Mouse (Mus musculus): ENCODE measurements around the gene Gm49416.
A peak's percentile ranks its signal among the peaks of the same experiment; 100 is the strongest.

Gm49416 gene

DNA sequence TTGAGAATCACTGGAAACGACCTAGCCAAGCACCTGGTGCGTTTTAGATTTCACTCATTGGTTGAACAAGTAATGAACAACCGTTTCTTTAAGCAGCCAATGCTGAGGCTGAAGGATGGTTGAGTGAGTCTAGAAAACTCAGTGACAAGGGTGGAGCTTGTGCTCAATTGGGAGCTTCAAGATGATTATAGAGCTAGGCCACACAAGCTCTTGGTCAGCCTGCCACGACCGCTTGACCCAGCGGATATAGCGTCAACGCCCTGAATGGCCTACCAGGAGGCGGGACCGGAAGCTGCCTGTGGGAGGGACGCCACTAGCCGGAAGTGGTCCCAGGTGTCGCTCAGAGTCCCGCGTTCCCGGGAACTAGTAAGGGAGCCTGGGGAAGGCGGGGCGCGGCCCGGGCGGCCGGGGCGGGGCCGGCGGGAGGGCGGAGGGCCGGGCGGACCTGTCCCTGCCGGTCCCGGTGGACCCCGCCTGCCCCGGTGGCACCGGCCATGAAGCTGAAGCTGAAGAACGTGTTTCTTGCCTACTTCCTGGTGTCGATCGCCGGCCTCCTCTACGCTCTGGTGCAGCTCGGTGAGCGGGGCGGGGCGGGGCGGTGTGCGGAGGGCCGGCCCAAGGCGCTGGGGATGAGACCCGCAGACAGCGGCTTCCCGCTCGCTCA is 31.5 kb downstream of the Gm49416 start, which contains the start of gene B3gat3:
B3gat3 (plus strand) TSS at position 302 of the 664 bp plus-strand sequence.
- DNase-seq (ENCODE audit: low spot score in 2 of 2) = peak; percentile 77 to 89

GRCm38 (mm10) chr19:8920836-8921291 is 32.1 kb downstream of the Gm49416 start:
- DNase-seq (ENCODE audit: low spot score in 2 of 2) = no peak

- DNase-seq (ENCODE audit: low spot score in 2 of 2) = no peak
Observed at GRCm38 (mm10) chr19:8921741-8922140, 33.0 kb downstream of the Gm49416 start.

DNA sequence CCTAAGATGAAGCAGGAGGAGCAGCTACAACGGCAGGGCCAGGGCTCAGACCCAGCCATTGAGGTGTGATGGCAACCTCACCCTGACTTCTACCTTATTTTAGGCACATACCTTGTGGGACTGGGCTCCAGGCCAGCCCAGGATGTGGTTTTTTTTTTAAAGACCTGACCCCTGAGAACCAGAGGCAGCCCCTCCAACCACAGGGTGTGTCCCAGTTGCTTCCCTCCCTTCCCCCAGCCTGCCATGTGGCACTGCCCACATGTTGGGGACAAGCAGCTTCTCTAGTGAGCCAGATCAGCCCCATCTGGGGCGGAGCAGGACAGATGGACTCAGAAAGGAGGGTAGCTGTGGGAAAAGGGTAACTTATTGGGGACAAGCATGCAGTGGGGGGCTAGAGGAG is 38.0 kb downstream of the Gm49416 start:
- no peak for DNase-seq (ENCODE audit: low spot score in 2 of 2)

DNA sequence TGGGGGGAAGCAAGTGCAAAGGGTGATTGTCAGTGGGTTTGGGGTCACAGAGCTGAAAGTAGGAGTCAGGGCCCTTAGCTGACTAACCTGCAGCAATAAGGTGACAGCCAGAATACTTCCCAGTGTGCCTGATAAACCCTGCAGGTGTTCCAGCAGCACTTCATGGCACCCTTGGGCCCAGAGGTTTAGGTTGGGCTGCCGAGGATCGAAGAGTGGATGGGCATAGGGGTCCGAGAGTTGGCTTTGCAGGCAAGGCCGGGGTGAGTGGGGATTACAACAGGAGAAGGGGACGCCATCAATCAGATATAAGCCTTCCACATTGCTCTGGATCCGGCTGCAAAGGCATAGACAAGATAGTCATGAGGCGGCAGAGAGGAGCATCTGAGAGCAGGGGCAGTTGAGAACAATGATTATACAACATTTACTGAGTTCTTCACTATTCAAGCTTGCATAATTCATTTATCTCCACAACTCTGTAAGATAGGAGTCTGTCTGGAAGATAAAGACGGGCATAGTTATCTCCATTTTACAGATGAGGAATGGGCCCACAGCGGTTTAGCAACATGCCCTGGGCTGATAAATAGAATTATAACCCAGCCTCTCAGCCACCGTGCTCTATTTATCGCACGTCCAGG is 39.3 kb downstream of the Gm49416 start:
- no peak for DNase-seq (ENCODE audit: low spot score in 2 of 2)

- no peak for DNase-seq (ENCODE audit: low spot score in 2 of 2)
Observed at GRCm38 (mm10) chr19:8928689-8929223, 40.0 kb downstream of the Gm49416 start.

DNA sequence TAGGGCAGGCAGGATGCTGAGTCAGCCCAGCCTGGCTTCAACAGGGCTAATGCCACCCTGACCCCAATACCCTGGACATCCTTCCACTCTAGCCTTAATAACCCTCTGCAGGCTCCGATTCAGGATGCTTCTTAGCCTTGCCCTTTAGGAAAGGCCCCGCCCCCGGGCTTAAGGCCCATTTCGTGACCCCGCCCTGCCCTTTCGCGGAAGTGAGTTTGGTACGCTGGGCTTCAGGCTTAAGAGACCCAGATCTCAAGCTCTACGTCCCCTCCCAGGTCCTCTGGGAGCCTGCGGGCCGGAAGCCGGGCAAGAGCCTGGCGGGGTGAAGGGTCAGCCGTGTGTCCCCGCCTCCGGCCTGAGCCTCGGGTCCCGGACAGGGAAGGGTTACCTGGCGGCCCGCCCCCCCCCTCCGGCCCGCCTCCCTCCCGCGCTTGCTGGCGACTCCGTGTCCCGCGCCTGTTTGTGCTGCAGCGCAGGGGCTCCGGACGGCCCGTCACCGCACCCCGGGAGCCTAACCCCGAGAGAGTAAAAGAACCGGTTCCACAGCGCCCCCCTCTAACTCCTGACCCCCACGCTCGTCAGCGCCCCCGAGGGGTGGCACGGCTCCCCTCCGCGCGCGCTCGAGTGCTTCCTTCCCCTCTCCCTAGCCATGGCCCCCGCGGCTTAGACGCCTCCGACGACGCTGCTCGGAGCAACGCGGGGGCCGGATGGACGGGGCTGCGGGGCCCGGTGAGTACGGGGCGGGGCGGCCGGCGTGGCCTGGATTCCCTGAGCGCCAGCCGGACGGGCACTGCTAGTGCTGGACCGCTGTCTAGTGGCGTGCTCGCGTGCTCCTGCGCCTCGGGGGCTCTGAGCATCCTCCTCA is 40.7 kb downstream of the Gm49416 start, which contains the start of the genes Rom1 and Eml3:
Rom1 (minus strand) TSS at position 133 of the 865 bp plus-strand sequence.
Eml3 (plus strand) TSS at position 329 of the 865 bp plus-strand sequence.
- peak in 1 of 2 experiments; percentile 64 for DNase-seq (ENCODE audit: low spot score in 2 of 2)

DNA sequence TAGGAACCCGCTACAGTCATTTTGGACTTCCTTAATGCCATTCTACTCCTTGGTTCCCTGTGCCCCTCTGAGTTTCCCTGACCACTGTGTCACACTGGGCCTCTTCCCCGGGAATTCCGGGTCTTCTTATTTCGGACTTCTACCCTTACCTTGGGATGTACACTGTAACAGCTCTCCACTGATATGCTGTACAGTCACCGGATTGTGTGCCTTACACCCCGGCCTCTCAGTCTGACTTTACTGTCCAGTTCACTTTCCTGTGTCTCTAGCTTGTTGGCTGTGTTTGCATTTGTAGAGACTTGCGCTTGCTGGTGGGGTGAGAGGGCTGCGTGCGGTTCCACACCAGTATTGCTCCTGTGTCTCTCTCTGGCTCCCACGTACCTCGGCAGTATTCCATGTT is 41.4 kb downstream of the Gm49416 start:
- DNase-seq (ENCODE audit: low spot score in 2 of 2) = no peak

DNA sequence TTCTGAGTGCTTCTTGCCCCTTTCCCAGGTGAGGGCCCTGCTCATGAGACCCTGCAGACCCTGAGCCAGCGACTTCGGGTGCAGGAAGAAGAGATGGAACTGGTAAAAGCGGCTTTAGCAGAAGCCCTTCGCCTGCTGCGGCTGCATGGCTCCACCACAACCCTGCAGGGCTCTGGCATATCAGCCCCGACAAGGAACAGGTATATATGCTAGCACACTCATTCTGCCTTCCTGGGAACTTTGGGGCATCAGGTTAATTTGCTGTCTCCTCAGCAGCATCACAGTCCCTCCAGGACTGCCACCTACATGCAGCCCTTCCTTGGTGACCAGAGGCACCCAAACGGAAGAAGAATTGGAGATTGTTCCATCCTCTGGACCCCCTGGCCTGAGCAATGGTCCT is 42.0 kb downstream of the Gm49416 start:
- DNase-seq (ENCODE audit: low spot score in 2 of 2) = no peak

DNA sequence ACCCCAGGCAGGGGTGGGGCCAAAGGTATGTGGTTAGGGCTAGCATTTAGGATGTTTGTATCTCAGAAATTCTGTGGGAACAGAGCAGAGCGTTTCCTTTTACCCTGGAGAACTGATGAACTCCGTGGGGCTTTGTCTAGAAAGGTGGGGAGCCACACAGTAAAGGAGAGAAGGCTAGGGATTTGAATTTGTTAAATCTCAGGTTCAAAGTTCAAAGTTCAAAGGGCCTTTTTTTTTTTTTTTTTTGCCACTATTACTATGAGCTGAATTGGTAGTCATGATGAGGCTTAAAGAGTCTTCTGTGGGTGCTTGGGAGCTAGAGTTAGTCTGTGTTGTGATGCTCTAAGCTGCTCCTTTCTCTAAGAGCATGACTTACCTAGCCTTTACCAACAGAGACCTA is 48.0 kb downstream of the Gm49416 start:
- DNase-seq (ENCODE audit: low spot score in 2 of 2) = no peak

GRCm38 (mm10) chr19:8940526-8941133 is 51.9 kb downstream of the Gm49416 start:
- no peak for DNase-seq (ENCODE audit: low spot score in 2 of 2)

DNA sequence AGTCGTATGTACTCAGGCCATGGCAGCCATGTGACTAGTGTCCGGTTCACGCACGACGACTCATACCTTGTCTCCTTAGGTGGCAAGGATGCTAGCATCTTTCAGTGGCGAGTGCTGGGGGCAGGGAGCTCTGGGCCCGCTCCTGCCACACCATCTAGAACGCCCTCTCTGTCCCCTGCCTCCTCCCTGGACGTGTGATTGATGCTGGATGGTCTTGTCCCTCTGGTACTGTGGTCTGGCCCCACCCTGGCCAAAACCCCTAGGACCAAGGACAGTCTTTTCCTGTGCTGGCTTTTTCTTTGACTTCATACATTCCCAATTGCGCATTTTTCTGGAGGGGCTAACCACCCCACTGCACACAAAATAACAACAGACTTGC is 52.4 kb downstream of the Gm49416 start:
- no peak for DNase-seq (ENCODE audit: low spot score in 2 of 2)

DNA sequence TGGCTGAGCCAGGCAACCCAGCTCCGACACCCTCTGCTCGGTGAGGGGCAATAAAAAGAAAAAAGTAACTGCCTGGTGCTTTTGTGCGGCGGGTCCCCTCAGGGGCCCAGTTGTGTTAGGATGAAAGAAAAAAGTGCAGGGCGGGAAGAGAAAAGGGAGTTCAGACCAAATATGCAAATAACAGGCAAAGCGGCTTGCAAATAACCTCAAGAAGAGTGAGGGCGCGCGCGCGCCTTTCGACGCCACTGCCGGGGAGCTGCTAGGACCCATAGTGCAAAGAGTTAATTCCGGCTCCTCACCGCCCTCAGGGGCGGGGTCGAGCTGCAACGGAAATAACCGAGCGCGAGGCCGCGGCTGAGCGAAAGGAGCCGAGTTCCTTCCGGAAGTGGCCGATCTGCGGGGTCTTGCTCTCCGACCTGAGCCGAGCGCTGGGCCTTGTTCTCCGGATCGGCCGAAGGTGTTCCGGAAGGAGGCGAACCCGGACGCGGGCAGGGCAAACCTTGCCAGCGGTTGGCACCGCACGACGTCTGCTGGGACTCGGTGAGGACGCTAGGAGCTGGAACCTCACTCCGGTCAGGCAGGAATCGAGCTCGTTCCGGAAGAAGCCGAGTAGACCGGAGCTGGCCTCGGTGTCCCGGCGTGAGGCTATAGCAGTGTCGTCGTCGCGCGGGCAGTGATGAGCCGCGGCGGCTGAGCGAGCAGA is 52.9 kb downstream of the Gm49416 start, which contains the start of gene Mta2:
Mta2 (plus strand) TSS at position 361 of the 703 bp plus-strand sequence.
- DNase-seq (ENCODE audit: low spot score in 2 of 2) = peak; percentile 97 to 99

DNA sequence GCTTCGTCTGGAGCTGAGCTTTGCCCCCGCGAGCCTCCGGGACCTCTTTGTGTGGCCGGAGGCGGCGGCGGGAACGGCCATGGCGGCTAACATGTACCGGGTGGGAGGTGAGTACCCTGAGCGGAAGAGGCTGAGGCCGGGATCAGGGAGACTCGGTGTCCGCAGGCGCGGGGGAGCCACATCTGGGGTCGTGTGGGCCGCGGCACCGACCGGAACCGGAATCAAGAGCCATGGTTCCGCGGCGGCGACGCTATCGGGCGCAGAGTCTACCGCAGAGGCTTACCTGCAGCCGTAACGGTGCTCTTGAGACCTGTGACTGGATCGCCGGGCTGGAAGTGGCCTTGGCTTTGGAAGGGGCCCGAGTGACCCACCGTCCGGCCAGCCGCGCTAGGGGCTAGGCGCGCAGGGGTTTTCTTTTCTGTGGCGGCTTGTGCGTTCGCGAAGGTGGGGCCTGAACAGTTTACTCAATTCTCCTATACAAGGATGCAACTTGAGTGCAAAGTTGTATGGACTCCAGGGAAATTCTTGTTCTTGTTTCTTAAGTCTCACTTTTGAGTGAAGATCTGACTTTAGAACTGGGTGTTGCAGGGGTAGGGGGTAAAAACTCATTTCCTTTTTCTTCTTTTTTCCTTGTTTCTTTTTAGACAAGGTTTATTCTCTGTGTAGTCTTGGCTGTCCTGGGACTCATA is 53.7 kb downstream of the Gm49416 start:
- DNase-seq (ENCODE audit: low spot score in 2 of 2) = peak in 1 of 2 experiments; percentile 42

DNA sequence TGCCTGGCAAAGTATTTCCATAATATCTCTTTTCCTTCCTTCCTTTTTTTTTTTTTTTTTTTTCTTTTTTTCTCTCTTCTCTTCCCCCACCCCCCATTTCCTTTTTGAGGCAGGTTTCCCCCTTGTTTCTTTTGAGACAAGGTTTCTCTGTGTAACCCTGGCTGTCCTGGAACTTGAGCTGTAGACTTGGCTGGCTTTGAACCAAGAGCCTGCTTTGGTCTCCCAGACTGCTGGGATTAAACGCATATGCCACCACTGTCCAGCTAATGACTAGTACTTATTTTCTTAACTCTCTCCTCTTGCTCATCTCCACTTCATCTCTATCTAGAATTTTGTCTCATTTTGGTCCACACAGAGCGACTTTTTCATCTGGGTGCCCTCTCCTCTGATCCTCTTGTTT is 54.3 kb downstream of the Gm49416 start:
- DNase-seq (ENCODE audit: low spot score in 2 of 2) = no peak

- no peak for DNase-seq (ENCODE audit: low spot score in 2 of 2)
Observed at GRCm38 (mm10) chr19:8944062-8944461, 55.3 kb downstream of the Gm49416 start.

DNA sequence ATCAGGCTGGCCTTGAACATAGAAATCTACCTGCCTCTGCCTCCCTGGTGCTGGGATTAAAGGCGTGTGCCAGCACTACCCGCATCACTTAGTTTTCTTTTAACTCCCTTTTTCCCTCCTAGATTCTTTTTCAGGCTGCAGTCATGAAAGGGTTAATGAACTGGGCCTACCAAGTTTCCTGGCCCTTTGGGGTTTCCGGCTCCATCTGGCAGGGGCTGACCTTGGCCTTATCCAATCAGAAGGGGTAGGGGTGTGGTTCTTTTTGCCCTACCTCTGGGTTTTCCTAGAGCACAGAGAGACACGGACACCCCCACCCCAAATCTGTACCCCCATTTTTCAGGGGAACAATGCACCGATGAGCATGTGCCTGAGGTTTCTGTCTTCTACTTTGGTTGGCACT is 56.0 kb downstream of the Gm49416 start:
- peak in 1 of 2 experiments; percentile 72 for DNase-seq (ENCODE audit: low spot score in 2 of 2)

Measured in cerebellum, postnatal 4 days (tissue).